Mouse (Mus musculus): ENCODE measurements around the gene Olfr802. TPM values are rescaled to one million over a fixed set of nuclear protein-coding genes. Genes with fewer than 3 reads are reported as not detected.

Gene Olfr802
- polyA plus RNA-seq (2016; fragmentation: Nextera tagmentation; extraction: Ambion mirVana), result 0.03 TPM in 1 of 2 replicates, not detected in the other

GRCm38 (mm10) chr10:129688069-129688468 is at the start of gene Olfr802:
Gene Olfr802, minus strand, starts transcription at chr10:129688169.
- Histone ChIP-seq H3K9me3 (replicated peaks) (no peaks in the 10 kb centered on the region), H3K27ac (no peak within 1 kb of the TSS), H3K4me1 (no peaks in the 10 kb centered on the region), H3K36me3 (no peaks in the 10 kb centered on the region), H3K4me3 (no peak within 1 kb of the TSS), H3K27me3 (ENCODE audit: low read depth, poor library complexity, severe bottlenecking) (no peaks in the 10 kb centered on the region)
- DNase-seq (ENCODE audit: low spot score), result no peak
- WGBS, result 71% methylated on average over 1 of the region's 1 CpGs

- H3K4me1 ChIP-seq, result no peaks in the 10 kb centered on the region
- no peak for DNase-seq (ENCODE audit: low spot score)
- no peaks in the 10 kb centered on the region for H3K36me3 ChIP-seq
- WGBS, result 98% methylated on average over 2 of the region's 2 CpGs
- no peaks in the 10 kb centered on the region for H3K27me3 ChIP-seq (ENCODE audit: low read depth, poor library complexity, severe bottlenecking)
- H3K9me3 ChIP-seq (replicated peaks), result no peaks in the 10 kb centered on the region
- H3K27ac ChIP-seq, result no peak within 1 kb of the TSS
- H3K4me3 ChIP-seq, result no peak within 1 kb of the TSS
Observed at GRCm38 (mm10) chr10:129729275-129729674, 41.3 kb upstream of the Olfr802 start, which contains the start of gene Olfr805. Gene Olfr805, minus strand, starts transcription at chr10:129729375.

GRCm38 (mm10) chr10:129702910-129703309 is 14.9 kb upstream of the Olfr802 start, which contains the start of gene Olfr804:
Gene Olfr804, plus strand, starts transcription at chr10:129703210.
- H3K27me3 ChIP-seq (ENCODE audit: low read depth, poor library complexity, severe bottlenecking), result no peaks in the 10 kb centered on the region
- no peaks in the 10 kb centered on the region for H3K36me3 ChIP-seq
- no peaks in the 10 kb centered on the region for H3K9me3 ChIP-seq (replicated peaks)
- H3K27ac ChIP-seq, result no peak within 1 kb of the TSS
- no peak within 1 kb of the TSS for H3K4me3 ChIP-seq
- no peak for DNase-seq (ENCODE audit: low spot score)
- no peaks in the 10 kb centered on the region for H3K4me1 ChIP-seq

GRCm38 (mm10) chr10:129694186-129694585 is 6.2 kb upstream of the Olfr802 start, which contains the start of gene Olfr803:
Gene Olfr803, minus strand, starts transcription at chr10:129694286.
- Histone ChIP-seq H3K4me3 (no peak within 1 kb of the TSS), H3K27ac (no peak within 1 kb of the TSS), H3K9me3 (replicated peaks) (no peaks in the 10 kb centered on the region), H3K36me3 (no peaks in the 10 kb centered on the region), H3K27me3 (ENCODE audit: low read depth, poor library complexity, severe bottlenecking) (no peaks in the 10 kb centered on the region), H3K4me1 (no peaks in the 10 kb centered on the region)
- WGBS, result 86% methylated on average over 2 of the region's 2 CpGs
- DNase-seq (ENCODE audit: low spot score), result no peak

- DNase-seq (ENCODE audit: low spot score), result no peak
- H3K4me1 ChIP-seq, result no peaks in the 10 kb centered on the region
- H3K27me3 ChIP-seq (ENCODE audit: low read depth, poor library complexity, severe bottlenecking), result no peaks in the 10 kb centered on the region
- H3K4me3 ChIP-seq, result no peak within 1 kb of the TSS
- WGBS, result 93% methylated on average over 1 of the region's 1 CpGs
- no peaks in the 10 kb centered on the region for H3K9me3 ChIP-seq (replicated peaks)
- H3K27ac ChIP-seq, result no peak within 1 kb of the TSS
- H3K36me3 ChIP-seq, result no peaks in the 10 kb centered on the region
Observed at GRCm38 (mm10) chr10:129673765-129674164, 14.2 kb downstream of the Olfr802 start, which contains the start of gene Olfr801. Gene Olfr801, minus strand, starts transcription at chr10:129673865.

- Histone ChIP-seq H3K4me3 (no peak within 1 kb of the TSS), H3K36me3 (no peaks in the 10 kb centered on the region), H3K27me3 (ENCODE audit: low read depth, poor library complexity, severe bottlenecking) (no peaks in the 10 kb centered on the region)
Observed at GRCm38 (mm10) chr10:129657394-129657793, 30.6 kb downstream of the Olfr802 start, which contains the start of gene Olfr800. Gene Olfr800, plus strand, starts transcription at chr10:129657694.

GRCm38 (mm10) chr10:129651763-129652162 is 36.2 kb downstream of the Olfr802 start:
- WGBS, result 91% methylated on average over 1 of the region's 1 CpGs

More at GRCm38 (mm10) chr10:129657394-129657793, 30.6 kb downstream of the Olfr802 start, which contains the start of gene Olfr800:
- Histone ChIP-seq H3K4me1 (no peaks in the 10 kb centered on the region), H3K9me3 (replicated peaks) (no peaks in the 10 kb centered on the region), H3K27ac (no peak within 1 kb of the TSS)
- DNase-seq (ENCODE audit: low spot score), result no peak

GRCm38 (mm10) chr10:129637184-129637583 is 50.8 kb downstream of the Olfr802 start, which contains the start of gene Olfr799:
Gene Olfr799, plus strand, starts transcription at chr10:129637484.
- no peak for DNase-seq (ENCODE audit: low spot score)
- no peaks in the 10 kb centered on the region for H3K9me3 ChIP-seq (replicated peaks)
- no peaks in the 10 kb centered on the region for H3K4me1 ChIP-seq
- no peaks in the 10 kb centered on the region for H3K36me3 ChIP-seq
- H3K4me3 ChIP-seq, result no peak within 1 kb of the TSS
- H3K27ac ChIP-seq, result no peak within 1 kb of the TSS
- H3K27me3 ChIP-seq (ENCODE audit: low read depth, poor library complexity, severe bottlenecking), result no peaks in the 10 kb centered on the region
- WGBS, result 45% methylated on average over 1 of the region's 1 CpGs

More at GRCm38 (mm10) chr10:129651763-129652162, 36.2 kb downstream of the Olfr802 start:
- Histone ChIP-seq H3K27ac (no peak overlapping the region), H3K36me3 (no peaks in the 10 kb centered on the region), H3K9me3 (replicated peaks) (no peaks in the 10 kb centered on the region), H3K27me3 (ENCODE audit: low read depth, poor library complexity, severe bottlenecking) (no peaks in the 10 kb centered on the region), H3K4me1 (no peaks in the 10 kb centered on the region), H3K4me3 (no peak overlapping the region)
- DNase-seq (ENCODE audit: low spot score), result no peak

- no peak for DNase-seq (ENCODE audit: low spot score)
- Histone ChIP-seq H3K27ac (no peak within 1 kb of the TSS), H3K27me3 (ENCODE audit: low read depth, poor library complexity, severe bottlenecking) (no peaks in the 10 kb centered on the region), H3K36me3 (no peaks in the 10 kb centered on the region), H3K4me3 (no peak within 1 kb of the TSS), H3K4me1 (no peaks in the 10 kb centered on the region), H3K9me3 (replicated peaks) (no peaks in the 10 kb centered on the region)
- 82% methylated on average over 1 of the region's 1 CpGs for WGBS
Observed at GRCm38 (mm10) chr10:129627834-129628233, 60.1 kb downstream of the Olfr802 start, which contains the start of gene Olfr798. Gene Olfr798, minus strand, starts transcription at chr10:129627934.

Small RNAs within 50 kb of the gene (microRNA-seq; reads per million reads assigned to microRNA genes)
- gene Gm24485, result not detected

Other genes with a start within 250 kb of the Olfr802 start
- not detected in 2 replicates for gene Olfr787, start 226.3 kb downstream of the Olfr802 start, polyA plus RNA-seq (2016; fragmentation: Nextera tagmentation; extraction: Ambion mirVana)
- gene Olfr788, start 217.2 kb downstream of the Olfr802 start, polyA plus RNA-seq (2016; fragmentation: Nextera tagmentation; extraction: Ambion mirVana), result not detected in 2 replicates
- gene Olfr789, start 203.4 kb downstream of the Olfr802 start, polyA plus RNA-seq (2016; fragmentation: Nextera tagmentation; extraction: Ambion mirVana), result not detected in 2 replicates
- not detected in 2 replicates for gene Olfr790, start 189.7 kb downstream of the Olfr802 start, polyA plus RNA-seq (2016; fragmentation: Nextera tagmentation; extraction: Ambion mirVana)
- gene Olfr791, start 166.4 kb downstream of the Olfr802 start, polyA plus RNA-seq (2016; fragmentation: Nextera tagmentation; extraction: Ambion mirVana), result not detected in 2 replicates
- not detected in 2 replicates for gene Olfr792, start 149.0 kb downstream of the Olfr802 start, polyA plus RNA-seq (2016; fragmentation: Nextera tagmentation; extraction: Ambion mirVana)
- not detected in 2 replicates for gene Olfr794, start 120.5 kb downstream of the Olfr802 start, polyA plus RNA-seq (2016; fragmentation: Nextera tagmentation; extraction: Ambion mirVana)
- gene Olfr796, start 75.6 kb downstream of the Olfr802 start, polyA plus RNA-seq (2016; fragmentation: Nextera tagmentation; extraction: Ambion mirVana), result not detected in 2 replicates
- not detected in 2 replicates for gene Olfr798, start 60.2 kb downstream of the Olfr802 start, polyA plus RNA-seq (2016; fragmentation: Nextera tagmentation; extraction: Ambion mirVana)
- not detected in 2 replicates for gene Olfr799, start 50.7 kb downstream of the Olfr802 start, polyA plus RNA-seq (2016; fragmentation: Nextera tagmentation; extraction: Ambion mirVana)
- not detected in 2 replicates for gene Olfr800, start 30.5 kb downstream of the Olfr802 start, polyA plus RNA-seq (2016; fragmentation: Nextera tagmentation; extraction: Ambion mirVana)
- gene Olfr801, start 14.3 kb downstream of the Olfr802 start, polyA plus RNA-seq (2016; fragmentation: Nextera tagmentation; extraction: Ambion mirVana), result not detected in 2 replicates
- not detected in 2 replicates for gene Olfr803, start 6.1 kb upstream of the Olfr802 start, polyA plus RNA-seq (2016; fragmentation: Nextera tagmentation; extraction: Ambion mirVana)
- gene Olfr804, start 15.0 kb upstream of the Olfr802 start, polyA plus RNA-seq (2016; fragmentation: Nextera tagmentation; extraction: Ambion mirVana), result not detected in 2 replicates
- gene Olfr805, start 41.2 kb upstream of the Olfr802 start, polyA plus RNA-seq (2016; fragmentation: Nextera tagmentation; extraction: Ambion mirVana), result not detected in 2 replicates
- gene Olfr806, start 53.8 kb upstream of the Olfr802 start, polyA plus RNA-seq (2016; fragmentation: Nextera tagmentation; extraction: Ambion mirVana), result not detected in 2 replicates
- gene Olfr807, start 69.6 kb upstream of the Olfr802 start, polyA plus RNA-seq (2016; fragmentation: Nextera tagmentation; extraction: Ambion mirVana), result not detected in 2 replicates
- gene Olfr808, start 77.3 kb upstream of the Olfr802 start, polyA plus RNA-seq (2016; fragmentation: Nextera tagmentation; extraction: Ambion mirVana), result not detected in 2 replicates
- not detected in 2 replicates for gene Olfr809, start 86.5 kb upstream of the Olfr802 start, polyA plus RNA-seq (2016; fragmentation: Nextera tagmentation; extraction: Ambion mirVana)
- gene Olfr810, start 106.7 kb upstream of the Olfr802 start, polyA plus RNA-seq (2016; fragmentation: Nextera tagmentation; extraction: Ambion mirVana), result not detected in 2 replicates
- not detected in 2 replicates for gene Olfr811, start 116.2 kb upstream of the Olfr802 start, polyA plus RNA-seq (2016; fragmentation: Nextera tagmentation; extraction: Ambion mirVana)
- not detected in 2 replicates for gene Olfr812, start 157.9 kb upstream of the Olfr802 start, polyA plus RNA-seq (2016; fragmentation: Nextera tagmentation; extraction: Ambion mirVana)
- gene Olfr813, start 167.2 kb upstream of the Olfr802 start, polyA plus RNA-seq (2016; fragmentation: Nextera tagmentation; extraction: Ambion mirVana), result not detected in 2 replicates
- gene Olfr814, start 191.7 kb upstream of the Olfr802 start, polyA plus RNA-seq (2016; fragmentation: Nextera tagmentation; extraction: Ambion mirVana), result not detected in 2 replicates
- not detected in 2 replicates for gene Olfr815, start 217.7 kb upstream of the Olfr802 start, polyA plus RNA-seq (2016; fragmentation: Nextera tagmentation; extraction: Ambion mirVana)
- not detected in 2 replicates for gene Olfr816, start 227.4 kb upstream of the Olfr802 start, polyA plus RNA-seq (2016; fragmentation: Nextera tagmentation; extraction: Ambion mirVana)

All from limb, embryonic 10.5 days (tissue).